Comparison of ENCODE assay signal across 8 mouse cellular contexts in the genomic region with DNA sequence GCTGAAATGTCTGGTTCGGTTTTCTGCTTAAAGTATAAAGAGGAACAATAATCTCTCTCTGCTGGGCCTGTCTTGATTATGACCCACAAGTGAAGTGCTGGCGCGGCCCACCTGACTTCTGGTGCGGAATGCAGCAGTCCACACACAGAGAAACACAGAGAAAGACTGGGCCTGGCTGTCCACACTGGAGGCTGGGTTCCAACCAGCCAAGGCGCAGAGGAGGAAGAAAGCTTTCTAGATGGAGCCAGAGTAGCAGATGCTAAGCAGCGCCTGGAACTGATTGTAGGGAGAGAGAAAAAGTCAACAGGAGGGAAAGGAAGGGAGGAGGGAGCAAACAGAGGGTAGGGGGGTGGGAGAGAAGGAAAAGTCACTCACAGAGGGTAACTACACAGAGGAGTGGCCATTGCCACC.
DNase-seq lines count a peak whose midpoint lies in the region; ATAC-seq and TF ChIP-seq lines count a peak whose summit lies in the region.

No protein-coding gene starts in this region.

- ATAC-seq in frontal cortex, adult (ENCODE audit: low TSS enrichment) = peak; percentile 26
- peak; percentile 53; the same call in 1 of the 2 replicates for ATAC-seq in hindbrain, embryonic 16.5 days
- no peak for ATAC-seq in midbrain, postnatal 0 days (ENCODE audit: low FRiP score)

- no peak overlapping the region for H3K4me3 ChIP-seq in hindbrain, embryonic 16.5 days (ENCODE audit: low read length)
- no peak overlapping the region for H3K4me3 ChIP-seq in midbrain, postnatal 0 days (ENCODE audit: low read depth, low read length)

- peaks cover 23% of the 10 kb centered on the region for H3K4me1 ChIP-seq in hindbrain, embryonic 16.5 days (ENCODE audit: control insufficient read depth, insufficient read depth, low read depth, low read length)
- 0 out of 2 replicates have a peak, but pooled peaks cover 5% of the 10 kb centered on the region for H3K4me1 ChIP-seq in midbrain, postnatal 0 days (ENCODE audit: insufficient read depth, low read length)

- no peaks in the 10 kb centered on the region for H3K36me3 ChIP-seq in hindbrain, embryonic 16.5 days (ENCODE audit: control insufficient read depth, insufficient read depth, low read length)
- no peaks in the 10 kb centered on the region for H3K36me3 ChIP-seq in midbrain, postnatal 0 days (ENCODE audit: insufficient read depth, low read length)

- no peaks in the 10 kb centered on the region for H3K27me3 ChIP-seq in hindbrain, embryonic 16.5 days (replicated peaks; ENCODE audit: control insufficient read depth, insufficient read depth, low read length)
- H3K27me3 ChIP-seq in midbrain, postnatal 0 days (ENCODE audit: insufficient read depth, low read length) = no peaks in the 10 kb centered on the region

- H3K4me2 ChIP-seq in hindbrain, embryonic 16.5 days (ENCODE audit: low read length) = no peak overlapping the region
- no peak overlapping the region for H3K4me2 ChIP-seq in midbrain, postnatal 0 days (ENCODE audit: low read depth, low read length, poor library complexity, severe bottlenecking)

- H3K27ac ChIP-seq in hindbrain, embryonic 16.5 days (ENCODE audit: low read depth, low read length) = peak overlapping the region; percentile 14
- H3K27ac ChIP-seq in midbrain, postnatal 0 days (ENCODE audit: low read depth, low read length) = 0 out of 2 replicates have a peak overlapping the region, but pooled peaks have one; percentile 26

- no peaks in the 10 kb centered on the region for H3K9me3 ChIP-seq in hindbrain, embryonic 16.5 days (ENCODE audit: control insufficient read depth, low read length)
- H3K9me3 ChIP-seq in midbrain, postnatal 0 days (ENCODE audit: low read length) = no peaks in the 10 kb centered on the region

- DNase-seq in frontal cortex, postnatal 25 days (ENCODE audit: low spot score in 2 of 2) = no peak
- DNase-seq in ovary, postnatal 14 days (ENCODE audit: low spot score) = peak; percentile 34
- no peak for DNase-seq in ovary, adult 18-20 months (ENCODE audit: low spot score)
- DNase-seq in midbrain, postnatal 0 days (ENCODE audit: low spot score) = peak; percentile 44
- no peak for DNase-seq in spleen, postnatal 4 days (ENCODE audit: low spot score in 2 of 2)
- no peak for DNase-seq in cerebellum, postnatal 36 days

- WGBS in hindbrain, embryonic 16.5 days = 57% methylated on average over 6 of the region's 6 CpGs
- WGBS in midbrain, postnatal 0 days = 63% methylated on average over 6 of the region's 6 CpGs

- no peak for TF ChIP-seq CTCF in midbrain, postnatal 0 days (IDR thresholded peaks at IDR 0.05)

- H3K9ac ChIP-seq in hindbrain, embryonic 16.5 days (ENCODE audit: low read depth, low read length) = no peak overlapping the region
- H3K9ac ChIP-seq in midbrain, postnatal 0 days (replicated peaks; ENCODE audit: low read length, poor library complexity, severe bottlenecking) = no peak overlapping the region

Comparison
In these comparisons a context has a peak if more than half of its experiments do, and no peak if none do; other contexts are left out.
1. DNase-seq: peak in ovary, postnatal 14 days (single experiment) and midbrain, postnatal 0 days (single experiment); none in frontal cortex, postnatal 25 days (0 of 2), ovary, adult 18-20 months (single experiment), spleen, postnatal 4 days (0 of 2) and cerebellum, postnatal 36 days (0 of 2).